Mouse (Mus musculus): ENCODE measurements at regions not wholly inside any gene's neighbourhood (a gene's known extent, or its start where the extent isn't known, plus 50 kb on each side); places are given as distances from the start of the nearest gene placed in this dataset.

GRCm38 (mm10) chr10:60889792-60890191, 58.4 kb upstream of the Unc5b start:
- DNase-seq (ENCODE audit: low spot score in 2 of 2) = no peak

- no peak for DNase-seq (ENCODE audit: low spot score in 2 of 2)
Measured at GRCm38 (mm10) chr10:60888541-60888940, 57.2 kb upstream of the Unc5b start.

GRCm38 (mm10) chr10:60885348-60886275, 54.2 kb upstream of the Unc5b start:
- no peak for DNase-seq (ENCODE audit: low spot score in 2 of 2)

GRCm38 (mm10) chr10:60884806-60885205, 53.4 kb upstream of the Unc5b start:
- DNase-seq (ENCODE audit: low spot score in 2 of 2) = no peak

Measured in left cerebral cortex, adult 9 months (tissue).